Mouse (Mus musculus) intestine, postnatal 0 days (tissue): ENCODE data around the gene Vmn2r115. TPM values are rescaled to one million over a fixed set of nuclear protein-coding genes. Genes with fewer than 3 reads are reported as not detected.
"Not testable (repeated sequence)": the region's sequence is repeated elsewhere in the genome, so short reads cannot be mapped to it uniquely, and the experiment has no call there.

Source experiments
- ATAC-seq: fragments of 200-750 bp; cut with Nextera tagmentation; 2 replicates; pipeline ENCODE4 v1.8.0; 2017; ENCODE audit warnings: mild to moderate bottlenecking, moderate TSS enrichment, moderate library complexity
- H3K27ac ChIP-seq: fragments of 300-500 bp; sonication (generic); 2 replicates; pipeline ENCODE4 v1.5.1; 2014; ENCODE audit warnings: mild to moderate bottlenecking, low read depth, low read length, moderate library complexity
- H3K27me3 ChIP-seq: fragments of 300-500 bp; sonication (generic); replicated peaks from 2 replicates; pipeline ENCODE4 v1.6.1; 2014; ENCODE audit warnings: low read length, mixed read lengths; ENCODE audit not compliant: control insufficient read depth, insufficient read depth
- H3K36me3 ChIP-seq: fragments of 300-500 bp; sonication (generic); 2 replicates; pipeline ENCODE4 v1.6.1; 2014; ENCODE audit warnings: mild to moderate bottlenecking, moderate library complexity; ENCODE audit not compliant: control insufficient read depth, insufficient read depth
- H3K4me1 ChIP-seq: fragments of 300-500 bp; sonication (generic); replicated peaks from 2 replicates; pipeline ENCODE4 v1.6.1; 2014; ENCODE audit warnings: antibody characterized with exemption, low read length, mixed read lengths; ENCODE audit not compliant: control insufficient read depth, insufficient read depth
- H3K4me2 ChIP-seq: fragments of 300-500 bp; sonication (generic); replicated peaks from 2 replicates; pipeline ENCODE4 v1.6.1; 2014; ENCODE audit warnings: low read depth, mild to moderate bottlenecking, moderate library complexity
- H3K4me3 ChIP-seq: fragments of 300-500 bp; sonication (generic); 2 replicates; pipeline ENCODE4 v1.5.1; 2014; ENCODE audit warnings: low read depth, low read length
- H3K9ac ChIP-seq: fragments of 300-500 bp; sonication (generic); 2 replicates; pipeline ENCODE4 v1.6.1; 2014; ENCODE audit warnings: mild to moderate bottlenecking, low read depth, low read length
- H3K9me3 ChIP-seq: fragments of 300-500 bp; sonication (generic); 2 replicates; pipeline ENCODE4 v1.6.1; 2016; ENCODE audit warnings: mixed run types; ENCODE audit not compliant: control insufficient read depth
- CTCF ChIP-seq: sonication (generic); IDR thresholded peaks from 2 replicates; pipeline ENCODE4 v1.5.1; 2016; ENCODE audit warnings: low read depth, mild to moderate bottlenecking, control low read depth, antibody characterized with exemption, moderate library complexity
- WGBS: fragments of 180-500 bp; shearing (Covaris S2); extraction: QIAGEN DNeasy Blood & Tissue Kit; methylation state at CpG from one replicate; pipeline ENCODE4 v1.1.7; 2014; 5-methylcytosine and 5-hydroxymethylcytosine counted together
- polyA plus RNA-seq: library from polyadenylated mRNA; unstranded; fragments of >200 nt; fragmentation: Nextera tagmentation; extraction: Ambion mirVana; gene quantifications from 2 replicates; pipeline ENCODE4 v1.2.1, GENCODE M21; 2015

Gene Vmn2r115
- not detected in 2 replicates for polyA plus RNA-seq

DNA sequence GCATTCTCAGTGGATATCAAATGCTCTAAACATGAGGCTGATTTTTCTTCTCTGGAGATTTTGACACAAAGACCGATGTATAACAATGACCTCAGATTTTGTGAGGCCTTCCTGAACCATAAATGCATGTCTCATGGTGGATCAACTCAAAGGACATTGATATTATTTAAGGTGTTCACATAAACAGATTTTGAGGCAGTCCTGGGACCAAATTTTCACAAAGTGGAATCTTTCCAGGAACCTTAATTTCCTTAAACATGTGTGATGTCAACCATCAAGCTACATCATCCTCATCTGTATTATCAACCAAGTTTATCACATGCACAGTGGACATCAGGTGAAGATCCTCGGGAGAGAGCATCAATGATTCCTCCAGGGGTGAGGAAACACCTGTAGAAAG lies at the start of gene Vmn2r115:
Vmn2r115 (plus strand) TSS at position 301 of the 400 bp plus-strand sequence.
- not testable (repeated sequence) for H3K27ac ChIP-seq, H3K36me3 ChIP-seq, H3K9me3 ChIP-seq, H3K4me3 ChIP-seq, H3K4me1 ChIP-seq, H3K27me3 ChIP-seq, H3K9ac ChIP-seq, ATAC-seq, H3K4me2 ChIP-seq
- WGBS, result 65% methylated on average over 2 of the region's 2 CpGs

GRCm38 (mm10) chr17:23312437-23312836 lies 31.1 kb upstream of the Vmn2r115 start, which contains the start of gene Vmn2r114:
TSS of gene Vmn2r114 (minus strand) at chr17:23312537.
- H3K27me3 ChIP-seq, H3K9me3 ChIP-seq, H3K27ac ChIP-seq, H3K4me1 ChIP-seq, H3K36me3 ChIP-seq, H3K4me2 ChIP-seq, ATAC-seq, H3K4me3 ChIP-seq, H3K9ac ChIP-seq: not testable (repeated sequence)
- 73% methylated on average over 2 of the region's 2 CpGs for WGBS

DNA sequence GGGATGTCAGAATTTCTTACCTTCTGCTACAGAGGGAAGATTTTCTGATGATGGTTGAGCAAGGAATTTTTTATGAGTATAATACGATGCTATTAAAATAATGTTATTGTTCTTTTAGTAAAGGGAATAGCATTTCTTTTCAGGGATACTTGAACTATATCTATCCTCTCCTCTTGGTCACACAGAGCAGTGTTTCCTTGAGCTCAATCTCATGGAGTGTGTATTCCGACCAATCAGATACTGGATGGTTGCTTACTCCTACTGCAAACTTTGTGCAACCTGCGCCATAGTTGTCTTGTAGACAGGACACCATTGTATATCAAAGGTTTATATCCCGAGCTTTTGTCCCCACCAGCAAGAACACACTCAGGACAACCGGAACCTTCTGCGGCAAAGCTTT lies 12.9 kb upstream of the Vmn2r115 start:
- ATAC-seq, result no peak
- no peaks in the 10 kb centered on the region for H3K9me3 ChIP-seq
- H3K4me1 ChIP-seq, result no peaks in the 10 kb centered on the region
- H3K9ac ChIP-seq, result no peak overlapping the region
- no peaks in the 10 kb centered on the region for H3K36me3 ChIP-seq
- H3K27ac ChIP-seq, result no peak overlapping the region
- no peak overlapping the region for H3K4me3 ChIP-seq
- TF ChIP-seq CTCF, result no peak
- H3K4me2 ChIP-seq, result no peak overlapping the region
- WGBS, result 78% methylated on average over 6 of the region's 6 CpGs
- H3K27me3 ChIP-seq, result no peaks in the 10 kb centered on the region

DNA sequence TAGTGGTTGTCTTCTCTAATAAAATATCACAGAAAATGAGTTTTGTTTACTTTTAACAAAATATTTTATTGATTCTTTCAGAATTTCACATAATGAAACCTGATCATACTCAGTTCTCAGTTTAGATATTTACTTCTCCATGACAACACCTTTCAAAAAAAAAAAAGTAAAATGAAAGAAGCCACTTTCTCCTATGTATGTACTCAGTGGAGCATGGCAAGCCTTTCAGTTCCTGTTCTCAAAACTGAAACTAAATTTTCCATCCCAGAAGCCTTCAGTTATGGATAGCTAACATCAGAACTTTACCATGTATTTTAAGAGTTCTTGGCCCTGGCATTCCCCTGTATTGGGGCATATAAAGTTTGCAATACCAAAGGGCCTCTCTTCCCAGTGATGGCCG lies 8.1 kb downstream of the Vmn2r115 start:
- WGBS, result 62% methylated on average over 1 of the region's 1 CpGs
- ATAC-seq, result no peak
- Histone ChIP-seq H3K4me3 (no peak overlapping the region), H3K9me3 (no peaks in the 10 kb centered on the region), H3K27ac (no peak overlapping the region), H3K4me1 (no peaks in the 10 kb centered on the region), H3K27me3 (no peaks in the 10 kb centered on the region), H3K4me2 (no peak overlapping the region), H3K36me3 (no peaks in the 10 kb centered on the region), H3K9ac (no peak overlapping the region)
- no peak for TF ChIP-seq CTCF

DNA sequence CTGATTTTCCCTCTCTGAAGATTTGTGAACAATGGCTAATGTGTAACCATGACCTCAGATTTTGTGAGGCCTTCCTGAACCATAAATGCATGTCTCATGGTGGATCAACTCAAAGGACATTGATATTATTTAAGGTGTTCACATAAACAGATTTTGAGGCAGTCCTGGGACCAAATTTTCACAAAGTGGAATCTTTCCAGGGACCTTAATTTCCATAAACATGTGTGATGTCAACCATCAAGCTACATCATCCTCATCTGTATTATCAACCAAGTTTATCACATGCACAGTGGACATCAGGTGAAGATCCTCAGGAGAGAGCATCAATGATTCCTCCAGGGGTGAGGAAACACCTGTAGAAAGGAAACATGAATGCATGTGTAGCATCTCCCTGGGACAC lies 40.8 kb downstream of the Vmn2r115 start, which contains the start of gene Vmn2r116:
Vmn2r116 (plus strand) TSS at position 301 of the 400 bp plus-strand sequence.
- not testable (repeated sequence) for H3K27me3 ChIP-seq, H3K4me1 ChIP-seq, H3K9ac ChIP-seq, H3K4me3 ChIP-seq, H3K4me2 ChIP-seq, H3K9me3 ChIP-seq, H3K27ac ChIP-seq, ATAC-seq, H3K36me3 ChIP-seq

Other genes with a start within 250 kb of the Vmn2r115 start
- gene Zfp40, start 150.5 kb upstream of the Vmn2r115 start, polyA plus RNA-seq, result 3.2 and 4.1 TPM in 2 replicates
- not detected in 2 replicates for gene Vmn2r114, start 31.2 kb upstream of the Vmn2r115 start, polyA plus RNA-seq
- not detected in 2 replicates for gene Vmn2r116, start 40.9 kb downstream of the Vmn2r115 start, polyA plus RNA-seq
- gene Vmn2r117, start 136.0 kb downstream of the Vmn2r115 start, polyA plus RNA-seq, result not detected in 2 replicates
- gene Zfp213, start 220.5 kb downstream of the Vmn2r115 start, polyA plus RNA-seq, result 8.1 and 8.2 TPM in 2 replicates